Mouse (Mus musculus) layer of hippocampus, adult 6 months (tissue): ENCODE measurements around the gene Acad8. TPM values are rescaled to one million over a fixed set of nuclear protein-coding genes. Genes with fewer than 3 reads are reported as not detected.

Experiments
- long read RNA-seq, 2 experiments: library from polyadenylated mRNA; unstranded; transcript quantifications; one replicate each; pipeline ENCODE4 v2.0.0; 2019 to 2020
- polyA plus RNA-seq: library from polyadenylated mRNA; unstranded; fragments of <200 nt; fragmentation: Nextera tagmentation; gene quantifications from 2 replicates; pipeline ENCODE4 v1.2.3, GENCODE M21; 2021

The Acad8 gene
- 23.1 and 38.2 TPM in 2 replicates for polyA plus RNA-seq
- long read RNA-seq, experiment 1, transcript Acad8-201 (11 exons, 2,859 nt) = major isoform, 53 of 81 reads
- long read RNA-seq, experiment 1, partial matches to known transcripts = 7 of 81 reads
- long read RNA-seq, experiment 1, other reads (novel, unspliced or antisense) = 19 of 81 reads
- long read RNA-seq, experiment 2, transcript Acad8-201 (11 exons, 2,859 nt) = major isoform, 194 of 259 reads
- long read RNA-seq, experiment 2, partial matches to known transcripts = 4 of 259 reads
- long read RNA-seq, experiment 2, other reads (novel, unspliced or antisense) = 61 of 259 reads

GRCm38 (mm10) chr9:26999461-27000395 lies at the start of gene Acad8, which contains the start of gene Thyn1:
TSS of gene Acad8 (minus strand) at chr9:26999566.
TSS of gene Thyn1 (plus strand) at chr9:26999710.

GRCm38 (mm10) chr9:27029828-27030762 lies 30.7 kb upstream of the Acad8 start, which contains the start of the genes Vps26b and Ncapd3:
TSS of gene Vps26b (minus strand) at chr9:27030065.
TSS of gene Ncapd3 (plus strand) at chr9:27030175.

Other genes with a start within 250 kb of the Acad8 start
- 0.50 and 1.5 TPM in 2 replicates for gene Glb1l2, start 193.1 kb downstream of the Acad8 start, polyA plus RNA-seq
- gene Glb1l3, start 138.7 kb downstream of the Acad8 start, polyA plus RNA-seq = not detected in 2 replicates
- gene Gm1110, start 76.5 kb downstream of the Acad8 start, polyA plus RNA-seq = 0.15 and 0.25 TPM in 2 replicates
- 72.4 and 93.4 TPM in 2 replicates for gene Thyn1, start 144 bp upstream of the Acad8 start, polyA plus RNA-seq
- 54.8 and 60.5 TPM in 2 replicates for gene Vps26b, start 30.5 kb upstream of the Acad8 start, polyA plus RNA-seq
- 4.8 and 5.0 TPM in 2 replicates for gene Ncapd3, start 30.6 kb upstream of the Acad8 start, polyA plus RNA-seq
- 25.3 and 26.8 TPM in 2 replicates for gene Jam3, start 155.9 kb upstream of the Acad8 start, polyA plus RNA-seq